Mouse (Mus musculus): ENCODE data around the gene Cacna1s. TPM values are rescaled to one million over a fixed set of nuclear protein-coding genes. Genes with fewer than 3 reads are reported as not detected.

The Cacna1s gene
- total RNA-seq, 2 experiments from 2014 or later = 1.3 to 1.8 TPM

- intact Hi-C loops (cut with DNase I) = no loop called here
- TF ChIP-seq CTCF (IDR thresholded peaks at IDR 0.05) = no peak
- Histone ChIP-seq H3K27ac (no peak overlapping the region), H3K4me3 (no peak overlapping the region)
- no peak for DNase-seq (ENCODE audit: extremely low spot score in 1 of 2, low spot score in 2 of 2)
These were observed 41.2 kb downstream of the Cacna1s start for GRCm38 (mm10) chr1:136093726-136094125.

GRCm38 (mm10) chr1:136094807-136095206, 42.3 kb downstream of the Cacna1s start:
- Histone ChIP-seq H3K27ac (no peak overlapping the region), H3K4me3 (no peak overlapping the region)
- no peak for DNase-seq (ENCODE audit: extremely low spot score in 1 of 2, low spot score in 2 of 2)
- intact Hi-C loops (cut with DNase I) = no loop called here
- TF ChIP-seq CTCF (IDR thresholded peaks at IDR 0.05) = no peak

GRCm38 (mm10) chr1:136102094-136102493, 49.5 kb downstream of the Cacna1s start:
- TF ChIP-seq CTCF (IDR thresholded peaks at IDR 0.05) = no peak
- H3K4me3 ChIP-seq = no peak overlapping the region
- DNase-seq (ENCODE audit: extremely low spot score in 1 of 2, low spot score in 2 of 2) = no peak
- intact Hi-C loops (cut with DNase I) = no loop called here
- H3K27ac ChIP-seq = no peak overlapping the region

GRCm38 (mm10) chr1:136102551-136102950, 50.0 kb downstream of the Cacna1s start:
- no peak for TF ChIP-seq CTCF (IDR thresholded peaks at IDR 0.05)
- Histone ChIP-seq H3K27ac (no peak overlapping the region), H3K4me3 (no peak overlapping the region)
- DNase-seq (ENCODE audit: extremely low spot score in 1 of 2, low spot score in 2 of 2) = no peak
- intact Hi-C loops (cut with DNase I) = no loop called here

GRCm38 (mm10) chr1:136102981-136103380, 50.4 kb downstream of the Cacna1s start:
- no peak for DNase-seq (ENCODE audit: extremely low spot score in 1 of 2, low spot score in 2 of 2)
- TF ChIP-seq CTCF (IDR thresholded peaks at IDR 0.05) = no peak
- H3K27ac ChIP-seq = no peak overlapping the region
- no peak overlapping the region for H3K4me3 ChIP-seq
- intact Hi-C loops (cut with DNase I) = no loop called here

GRCm38 (mm10) chr1:136103696-136104095, 51.1 kb downstream of the Cacna1s start:
- Histone ChIP-seq H3K4me3 (no peak overlapping the region), H3K27ac (no peak overlapping the region)
- no peak for TF ChIP-seq CTCF (IDR thresholded peaks at IDR 0.05)
- intact Hi-C loops (cut with DNase I) = no loop called here
- DNase-seq (ENCODE audit: extremely low spot score in 1 of 2, low spot score in 2 of 2) = no peak

GRCm38 (mm10) chr1:136104741-136105140, 52.2 kb downstream of the Cacna1s start:
- Histone ChIP-seq H3K4me3 (no peak overlapping the region), H3K27ac (no peak overlapping the region)
- no peak for TF ChIP-seq CTCF (IDR thresholded peaks at IDR 0.05)
- no peak for DNase-seq (ENCODE audit: extremely low spot score in 1 of 2, low spot score in 2 of 2)
- intact Hi-C loops (cut with DNase I) = no loop called here

GRCm38 (mm10) chr1:136109464-136109863, 56.9 kb downstream of the Cacna1s start:
- no peak for TF ChIP-seq CTCF (IDR thresholded peaks at IDR 0.05)
- DNase-seq (ENCODE audit: extremely low spot score in 1 of 2, low spot score in 2 of 2) = no peak
- H3K4me3 ChIP-seq = no peak overlapping the region
- no peak overlapping the region for H3K27ac ChIP-seq
- intact Hi-C loops (cut with DNase I) = no loop called here

- no peak overlapping the region for H3K27ac ChIP-seq
- peak; percentile 65 to 79 for DNase-seq (ENCODE audit: extremely low spot score in 1 of 2, low spot score in 2 of 2)
- peak; percentile 82 for TF ChIP-seq CTCF (IDR thresholded peaks at IDR 0.05)
- intact Hi-C loops (cut with DNase I) = loop anchor here (2.0 to 5.0 kb wide), 3 partner anchors 53 to 96 kb away; partner anchors contain the start of gene Mroh3
- H3K4me3 ChIP-seq = no peak overlapping the region
These were observed 63.6 kb downstream of the Cacna1s start for GRCm38 (mm10) chr1:136116183-136116582.

- H3K27ac ChIP-seq = no peak overlapping the region
- intact Hi-C loops (cut with DNase I) = loop anchor here (2.0 to 5.0 kb wide), 3 partner anchors 52 to 95 kb away; partner anchors contain the start of gene Mroh3
- no peak for TF ChIP-seq CTCF (IDR thresholded peaks at IDR 0.05)
- H3K4me3 ChIP-seq = no peak overlapping the region
- no peak for DNase-seq (ENCODE audit: extremely low spot score in 1 of 2, low spot score in 2 of 2)
These were observed 64.5 kb downstream of the Cacna1s start for GRCm38 (mm10) chr1:136117069-136117468.

GRCm38 (mm10) chr1:136118875-136119274, 66.3 kb downstream of the Cacna1s start:
- TF ChIP-seq CTCF (IDR thresholded peaks at IDR 0.05) = no peak
- H3K27ac ChIP-seq = 0 out of 2 replicates have a peak overlapping the region, but pooled peaks have one; percentile 9
- peak; percentile 74 to 80 for DNase-seq (ENCODE audit: extremely low spot score in 1 of 2, low spot score in 2 of 2)
- intact Hi-C loops (cut with DNase I) = loop anchor here (5.0 kb wide), 2 partner anchors 57 to 93 kb away; partner anchors contain the start of gene Mroh3
- no peak overlapping the region for H3K4me3 ChIP-seq

- no peak overlapping the region for H3K4me3 ChIP-seq
- TF ChIP-seq CTCF (IDR thresholded peaks at IDR 0.05) = no peak
- no peak overlapping the region for H3K27ac ChIP-seq
- intact Hi-C loops (cut with DNase I) = loop anchor here (5.0 kb wide), 3 partner anchors 57 to 148 kb away; partner anchors contain the start of gene Mroh3
- DNase-seq (ENCODE audit: extremely low spot score in 1 of 2, low spot score in 2 of 2) = no peak
These were observed 67.2 kb downstream of the Cacna1s start for GRCm38 (mm10) chr1:136119571-136120262.

- Histone ChIP-seq H3K27ac (no peak overlapping the region), H3K4me3 (no peak overlapping the region)
- no peak for DNase-seq (ENCODE audit: extremely low spot score in 1 of 2, low spot score in 2 of 2)
- intact Hi-C loops (cut with DNase I) = loop anchor here (5.0 kb wide), 1 partner anchor 147 kb away; no protein-coding TSS in a partner anchor
- no peak for TF ChIP-seq CTCF (IDR thresholded peaks at IDR 0.05)
These were observed 67.7 kb downstream of the Cacna1s start for GRCm38 (mm10) chr1:136120263-136120603.

Measured in left cerebral cortex, adult 2 months (tissue).